Mouse (Mus musculus) natural killer cell, adult 2 months (primary cell): ENCODE results near the gene Dusp11.
"Not testable (repeated sequence)": the region's sequence is repeated elsewhere in the genome, so short reads cannot be mapped to it uniquely, and the experiment has no call there.

ENCODE experiments used
- DNase-seq, 2 experiments: peaks; one replicate each; pipeline ENCODE4 v3.0.0; 2022; ENCODE audit warnings: low spot score in 2 of 2

Gene Dusp11

GRCm38 (mm10) chr6:85961101-85962091 lies at the start of gene Dusp11:
Gene Dusp11, minus strand, starts transcription at chr6:85961667.
- peak; percentile 89 to 90 for DNase-seq

- peak; percentile 14 to 36 for DNase-seq
These were observed 48.5 kb upstream of the Dusp11 start for GRCm38 (mm10) chr6:86009980-86010379.

DNA sequence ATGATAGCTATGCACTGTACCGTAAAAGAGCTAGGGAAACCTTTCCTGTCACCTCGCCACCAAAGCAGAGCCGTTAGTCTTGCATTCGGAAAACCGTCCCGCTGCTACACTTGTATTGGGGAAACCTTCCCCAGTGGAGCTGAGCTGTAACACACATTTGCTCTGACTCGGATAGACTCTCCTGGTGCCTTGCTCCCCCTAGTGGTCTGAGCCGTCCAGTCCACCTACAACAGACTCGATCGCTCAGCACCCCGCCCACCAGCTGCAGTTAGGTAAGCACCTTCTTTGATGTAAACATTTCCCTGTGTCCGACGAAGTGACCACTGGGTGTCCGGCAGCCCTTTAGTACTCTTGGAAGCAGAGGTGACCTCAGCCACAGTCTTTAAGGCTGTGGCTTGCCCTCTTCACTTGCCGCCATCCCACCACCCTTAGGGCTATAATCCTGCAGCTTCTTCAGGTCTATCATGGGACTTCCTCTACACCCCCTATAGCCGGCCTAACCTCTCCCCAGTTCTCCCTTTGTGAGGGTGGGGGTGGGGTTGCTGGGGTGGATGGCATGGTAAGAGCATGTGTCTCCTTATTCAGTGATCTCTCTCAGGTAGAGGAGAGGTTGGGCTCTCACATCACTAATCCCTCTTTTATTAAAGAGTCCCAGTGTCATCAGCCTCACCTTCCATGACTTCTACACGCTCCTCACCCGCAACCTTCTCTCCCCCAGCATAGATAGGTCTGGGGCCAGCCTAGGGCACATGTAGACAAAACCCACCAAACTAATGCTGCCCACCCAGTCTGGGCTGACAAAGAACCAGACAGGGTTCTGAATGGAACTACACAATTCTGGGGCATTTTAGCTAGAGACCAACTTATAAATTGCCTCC lies 43.0 kb upstream of the Dusp11 start:
- DNase-seq, result peak; percentile 53 to 78

- DNase-seq, result peak; percentile 16 to 31
These were observed 42.0 kb upstream of the Dusp11 start for GRCm38 (mm10) chr6:86003405-86003925.

DNA sequence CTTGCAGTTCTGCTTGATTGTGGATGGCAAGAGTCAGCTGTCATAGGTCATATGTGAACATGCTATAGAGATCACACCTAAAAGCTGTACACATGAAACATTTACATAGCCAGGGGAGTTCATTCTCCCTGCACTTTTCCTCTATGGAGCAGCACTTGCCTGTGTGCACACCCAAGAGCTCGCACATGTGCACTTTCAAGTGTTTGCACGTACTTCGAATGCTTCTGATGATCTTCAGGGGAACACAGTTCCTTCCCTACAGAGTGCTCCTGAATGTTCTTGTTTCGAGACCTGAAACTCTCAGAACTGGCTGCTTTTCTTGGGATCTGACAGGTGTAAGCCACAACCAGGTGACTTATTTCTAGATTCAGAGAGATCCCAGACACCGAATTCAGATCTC lies 29.3 kb upstream of the Dusp11 start:
- DNase-seq, result not testable (repeated sequence)

DNA sequence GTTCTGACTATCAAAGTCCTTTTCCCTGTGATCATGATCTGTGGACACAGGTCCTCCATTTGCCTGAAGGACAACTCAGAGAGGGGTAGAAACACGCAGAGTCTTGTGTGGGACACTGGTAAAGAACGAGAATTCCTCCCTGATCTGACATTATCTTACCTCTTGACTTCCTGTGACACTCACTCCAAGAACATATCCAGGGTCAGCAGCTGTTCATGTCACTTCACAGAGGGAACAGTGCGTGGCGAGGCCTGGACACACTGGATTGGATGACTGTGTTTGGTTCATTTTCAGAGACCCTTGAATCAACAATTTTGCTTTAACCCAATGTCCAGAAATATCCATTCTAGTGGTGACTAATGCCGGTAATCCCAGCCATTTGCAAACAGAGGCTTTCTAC lies 28.1 kb upstream of the Dusp11 start:
- not testable (repeated sequence) for DNase-seq

- DNase-seq, result no peak
These were observed 22.9 kb upstream of the Dusp11 start for GRCm38 (mm10) chr6:85984351-85984750.

DNA sequence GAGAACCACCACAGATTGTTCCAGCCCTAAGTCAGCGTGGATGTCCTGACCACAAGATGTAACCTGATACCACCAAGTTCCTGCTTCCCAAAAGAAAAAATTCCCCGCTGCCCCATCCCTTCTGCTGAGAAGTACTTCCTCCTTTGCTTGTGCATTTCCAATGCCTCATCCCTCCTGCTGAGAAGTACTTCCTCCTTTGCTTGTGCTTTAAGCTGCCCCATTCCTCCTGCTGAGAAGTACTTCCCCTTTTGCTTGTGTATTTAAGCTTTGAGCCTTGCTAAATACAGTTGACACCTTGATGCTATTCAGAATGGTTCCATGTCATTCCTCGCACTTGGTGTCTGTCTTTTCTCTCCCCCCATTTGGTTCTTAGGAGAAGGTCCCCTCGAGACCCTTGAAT lies 17.3 kb upstream of the Dusp11 start:
- DNase-seq, result peak in 1 of 2 experiments; percentile 10

GRCm38 (mm10) chr6:85976242-85976641 lies 14.8 kb upstream of the Dusp11 start:
- no peak for DNase-seq

GRCm38 (mm10) chr6:85975761-85976160 lies 14.3 kb upstream of the Dusp11 start:
- DNase-seq, result no peak

- DNase-seq, result no peak
These were observed 13.6 kb upstream of the Dusp11 start for GRCm38 (mm10) chr6:85974941-85975617.

DNA sequence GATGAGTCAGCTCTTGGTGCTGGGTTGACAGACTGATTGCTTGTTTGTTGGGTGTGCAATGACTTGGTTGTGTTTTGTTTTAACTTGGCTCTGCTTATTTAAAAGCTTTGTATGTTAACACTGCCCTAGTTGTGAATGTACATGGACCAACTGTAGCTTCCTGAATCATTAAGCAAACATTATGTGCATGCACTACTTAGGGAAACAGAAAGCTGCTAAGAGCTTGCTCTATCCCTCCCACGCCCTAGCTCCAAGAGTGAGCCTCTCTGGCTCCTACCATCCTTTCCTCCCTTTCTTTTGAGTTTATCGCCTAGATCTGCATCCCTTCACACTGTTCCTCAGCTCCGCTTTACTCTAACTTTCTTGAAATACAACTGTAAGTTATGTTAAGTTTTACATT lies 11.9 kb upstream of the Dusp11 start:
- no peak for DNase-seq

DNA sequence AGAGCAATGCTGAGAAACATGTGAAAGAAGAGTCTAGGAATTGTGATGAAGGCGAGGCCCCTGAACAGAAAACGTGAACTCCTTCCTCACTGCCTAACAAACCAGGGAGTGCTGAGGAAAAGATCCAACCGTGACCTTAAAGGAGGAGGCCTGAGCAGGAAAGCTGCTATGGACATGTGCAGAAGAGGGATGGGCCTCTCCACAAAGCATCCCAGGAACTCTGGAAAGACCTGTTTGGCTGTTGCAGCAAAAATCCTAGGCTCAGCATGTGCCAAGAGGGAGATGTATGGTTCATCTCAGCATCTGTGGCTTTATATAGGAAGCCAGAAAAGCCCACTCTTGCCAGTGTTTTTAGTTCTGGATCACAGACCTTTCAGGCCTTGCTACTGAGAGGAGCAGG lies 11.2 kb upstream of the Dusp11 start:
- no peak for DNase-seq

DNA sequence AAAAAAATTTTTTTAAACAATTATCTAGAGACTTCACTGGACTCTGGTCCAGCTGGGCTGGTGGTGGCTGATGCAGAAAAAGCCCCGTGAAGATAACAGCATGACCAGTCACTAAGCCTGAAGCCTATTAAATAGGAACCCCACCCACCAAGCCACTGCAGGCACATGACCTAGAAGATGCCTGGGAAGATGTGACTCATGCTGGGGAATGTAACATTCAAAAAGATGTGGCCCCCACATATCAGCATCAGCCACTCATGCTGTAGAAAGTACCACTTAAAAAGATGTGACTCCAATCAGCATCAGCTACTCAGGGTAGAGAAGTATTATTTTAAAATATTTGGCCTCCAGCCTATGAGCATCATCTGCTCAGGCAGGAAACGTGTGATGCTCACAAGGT lies 8.4 kb upstream of the Dusp11 start:
- no peak for DNase-seq

DNA sequence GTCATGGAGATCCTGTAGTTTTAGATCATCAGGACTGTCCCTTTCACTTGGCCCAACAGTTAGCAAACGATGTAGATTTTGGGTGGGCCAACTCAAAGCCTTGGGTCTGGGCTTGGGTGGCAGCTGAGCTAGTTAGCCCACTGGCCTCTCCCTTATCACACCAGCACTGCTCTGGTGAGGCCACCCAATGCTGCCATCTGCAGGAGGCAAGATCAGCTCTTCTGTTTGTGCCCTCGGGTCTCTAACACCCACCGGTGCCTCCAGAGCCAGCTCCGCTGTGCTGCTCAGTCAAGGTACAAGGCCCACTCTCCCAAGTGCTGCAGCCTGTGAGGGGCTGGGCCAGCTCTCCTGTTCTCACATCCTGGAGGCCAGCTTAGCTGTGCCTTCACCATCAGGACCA lies 5.2 kb upstream of the Dusp11 start:
- peak; percentile 20 to 54 for DNase-seq

DNA sequence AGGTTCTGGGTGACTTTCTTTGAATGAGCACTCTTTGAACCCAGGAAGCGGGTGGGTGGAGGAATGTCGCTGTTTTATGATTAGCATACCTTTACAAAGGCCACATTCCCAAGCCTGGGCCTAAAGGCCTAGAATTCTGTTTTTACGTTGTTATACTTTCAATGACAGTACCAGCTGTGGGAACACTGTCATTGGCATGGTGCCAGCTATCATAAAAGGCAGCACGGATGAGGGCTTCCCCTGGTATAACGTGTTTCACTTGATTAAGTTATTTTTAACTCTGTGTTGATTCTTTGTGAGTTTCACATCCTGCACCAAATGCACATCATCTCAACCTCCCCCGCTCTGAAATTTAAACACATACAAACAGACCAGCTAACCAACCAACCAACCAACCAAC lies 4.6 kb upstream of the Dusp11 start:
- peak; percentile 35 to 70 for DNase-seq

- no peak for DNase-seq
These were observed 3.9 kb downstream of the Dusp11 start for GRCm38 (mm10) chr6:85957581-85957980.

DNA sequence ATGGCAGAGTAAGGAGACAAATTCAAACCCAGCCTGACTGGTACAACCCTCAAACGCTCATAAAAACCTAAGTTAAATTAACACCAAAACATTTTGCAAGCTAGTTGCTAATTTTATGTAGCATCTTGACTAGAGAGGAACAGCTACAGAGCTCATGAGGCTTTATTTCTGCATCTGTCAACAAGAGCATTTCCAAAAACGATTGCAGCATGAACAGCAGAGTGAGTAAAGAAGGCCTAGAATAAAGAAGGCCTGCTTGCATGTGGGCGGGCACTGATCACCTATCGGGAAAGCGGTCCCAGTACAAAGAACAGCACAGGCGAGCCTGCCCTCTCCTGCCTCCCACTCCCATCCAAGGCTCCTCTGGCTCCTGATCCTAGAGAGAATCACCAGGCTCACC lies 12.9 kb downstream of the Dusp11 start:
- no peak for DNase-seq

DNA sequence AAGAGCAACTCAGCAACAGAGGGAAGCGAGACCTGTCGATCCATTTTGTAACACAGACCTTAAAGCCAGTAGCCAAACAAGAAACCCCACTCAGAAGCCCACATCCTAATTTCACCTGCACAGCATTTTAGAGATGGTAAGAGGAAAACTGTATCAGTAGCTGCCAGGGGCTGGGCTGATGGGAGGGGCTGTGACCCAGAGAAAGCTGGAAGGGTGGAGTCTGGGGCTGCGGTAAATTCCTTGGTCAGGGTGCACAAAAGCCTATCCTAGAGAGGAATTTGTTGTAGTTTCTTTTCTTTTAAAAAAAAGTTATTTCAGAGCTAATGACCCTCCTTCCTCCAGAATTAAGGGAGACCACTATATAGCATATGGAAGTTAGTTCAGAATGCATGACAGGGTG lies 19.0 kb downstream of the Dusp11 start:
- DNase-seq, result no peak

DNA sequence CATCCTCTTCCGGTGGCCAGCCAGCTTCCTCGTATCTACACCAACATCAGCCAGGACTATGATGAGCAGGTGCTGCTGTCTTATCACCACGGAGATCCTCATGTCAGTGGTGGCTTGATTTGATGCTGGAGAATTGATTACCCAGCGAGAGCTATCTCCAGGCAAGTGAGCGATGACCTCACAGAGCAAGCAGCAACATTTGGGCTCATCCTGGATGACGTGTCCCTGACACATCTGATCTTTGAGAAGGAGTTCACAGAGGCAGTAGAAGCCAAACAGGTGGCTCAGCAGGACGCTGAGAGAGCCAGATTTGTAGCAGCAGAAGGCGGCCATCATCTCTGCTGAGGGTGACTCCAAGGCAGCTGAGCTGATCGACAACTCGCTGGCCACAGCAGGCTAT lies 22.8 kb downstream of the Dusp11 start:
- DNase-seq, result no peak
